Mouse (Mus musculus): ENCODE measurements at regions not wholly inside any gene's neighbourhood (a gene's known extent, or its start where the extent isn't known, plus 50 kb on each side); places are given as distances from the start of the nearest gene placed in this dataset.
A peak's percentile ranks its signal among the peaks of the same experiment; 100 is the strongest.

GRCm38 (mm10) chr6:15597226-15597983, 123.1 kb upstream of the Mdfic start:
- H3K4me3 ChIP-seq (ENCODE audit: insufficient read depth, low read depth, low read length), result no peak overlapping the region
- no peak for DNase-seq
- H3K4me1 ChIP-seq (ENCODE audit: control insufficient read depth, insufficient read depth, low read length), result no peaks in the 10 kb centered on the region
- H3K36me3 ChIP-seq (ENCODE audit: control insufficient read depth, insufficient read depth, low read length), result no peaks in the 10 kb centered on the region
- 43% methylated on average over 4 of the region's 4 CpGs for WGBS
- no peak overlapping the region for H3K27ac ChIP-seq (ENCODE audit: insufficient read depth, low read depth, low read length)
- no peaks in the 10 kb centered on the region for H3K27me3 ChIP-seq (replicated peaks; ENCODE audit: control insufficient read depth, insufficient read depth, low read length)
- TF ChIP-seq CTCF (conservative IDR thresholded peaks at IDR 0.05; ENCODE audit: insufficient read depth, insufficient read length, low read depth, low read length) (no peak), POLR2A (IDR thresholded peaks at IDR 0.05; ENCODE audit: low read depth, low read length) (no peak)

- no peak for DNase-seq
- H3K27ac ChIP-seq (ENCODE audit: insufficient read depth, low read depth, low read length), result no peak overlapping the region
Observed at GRCm38 (mm10) chr6:15610208-15610607, 110.3 kb upstream of the Mdfic start.

GRCm38 (mm10) chr6:15625910-15626564, 94.4 kb upstream of the Mdfic start:
- Histone ChIP-seq H3K4me3 (ENCODE audit: insufficient read depth, low read depth, low read length) (no peak overlapping the region), H3K36me3 (ENCODE audit: control insufficient read depth, insufficient read depth, low read length) (no peaks in the 10 kb centered on the region), H3K27ac (ENCODE audit: insufficient read depth, low read depth, low read length) (no peak overlapping the region), H3K27me3 (replicated peaks; ENCODE audit: control insufficient read depth, insufficient read depth, low read length) (no peaks in the 10 kb centered on the region), H3K4me1 (ENCODE audit: control insufficient read depth, insufficient read depth, low read length) (no peaks in the 10 kb centered on the region)
- no peak for TF ChIP-seq CTCF (conservative IDR thresholded peaks at IDR 0.05; ENCODE audit: insufficient read depth, insufficient read length, low read depth, low read length)
- TF ChIP-seq POLR2A (IDR thresholded peaks at IDR 0.05; ENCODE audit: low read depth, low read length), result no peak
- peak; percentile 10 for DNase-seq
- 75% methylated on average over 3 of the region's 3 CpGs for WGBS

More at GRCm38 (mm10) chr6:15610208-15610607, 110.3 kb upstream of the Mdfic start:
- no peaks in the 10 kb centered on the region for H3K27me3 ChIP-seq (replicated peaks; ENCODE audit: control insufficient read depth, insufficient read depth, low read length)
- no peak overlapping the region for H3K4me3 ChIP-seq (ENCODE audit: insufficient read depth, low read depth, low read length)
- H3K4me1 ChIP-seq (ENCODE audit: control insufficient read depth, insufficient read depth, low read length), result no peaks in the 10 kb centered on the region
- TF ChIP-seq CTCF (conservative IDR thresholded peaks at IDR 0.05; ENCODE audit: insufficient read depth, insufficient read length, low read depth, low read length) (no peak), POLR2A (IDR thresholded peaks at IDR 0.05; ENCODE audit: low read depth, low read length) (no peak)
- no peaks in the 10 kb centered on the region for H3K36me3 ChIP-seq (ENCODE audit: control insufficient read depth, insufficient read depth, low read length)

GRCm38 (mm10) chr6:15638548-15638947, 81.9 kb upstream of the Mdfic start:
- Histone ChIP-seq H3K27ac (ENCODE audit: insufficient read depth, low read depth, low read length) (no peak overlapping the region), H3K27me3 (replicated peaks; ENCODE audit: control insufficient read depth, insufficient read depth, low read length) (no peaks in the 10 kb centered on the region), H3K36me3 (ENCODE audit: control insufficient read depth, insufficient read depth, low read length) (no peaks in the 10 kb centered on the region), H3K4me1 (ENCODE audit: control insufficient read depth, insufficient read depth, low read length) (no peaks in the 10 kb centered on the region), H3K4me3 (ENCODE audit: insufficient read depth, low read depth, low read length) (no peak overlapping the region)
- WGBS, result 86% methylated on average over 14 of the region's 14 CpGs
- TF ChIP-seq POLR2A (IDR thresholded peaks at IDR 0.05; ENCODE audit: low read depth, low read length), result no peak
- TF ChIP-seq CTCF (conservative IDR thresholded peaks at IDR 0.05; ENCODE audit: insufficient read depth, insufficient read length, low read depth, low read length), result no peak
- DNase-seq, result no peak

- Histone ChIP-seq H3K27ac (ENCODE audit: insufficient read depth, low read depth, low read length) (no peak overlapping the region), H3K4me3 (ENCODE audit: insufficient read depth, low read depth, low read length) (no peak overlapping the region), H3K27me3 (replicated peaks; ENCODE audit: control insufficient read depth, insufficient read depth, low read length) (no peaks in the 10 kb centered on the region), H3K36me3 (ENCODE audit: control insufficient read depth, insufficient read depth, low read length) (no peaks in the 10 kb centered on the region), H3K4me1 (ENCODE audit: control insufficient read depth, insufficient read depth, low read length) (no peaks in the 10 kb centered on the region)
- peak; percentile 7 for DNase-seq
- TF ChIP-seq CTCF (conservative IDR thresholded peaks at IDR 0.05; ENCODE audit: insufficient read depth, insufficient read length, low read depth, low read length) (no peak), POLR2A (IDR thresholded peaks at IDR 0.05; ENCODE audit: low read depth, low read length) (no peak)
- 42% methylated on average over 4 of the region's 4 CpGs for WGBS
Observed at GRCm38 (mm10) chr6:15639378-15639777, 81.1 kb upstream of the Mdfic start.

- WGBS, result 60% methylated on average over 5 of the region's 5 CpGs
Observed at GRCm38 (mm10) chr6:15639809-15640479, 80.5 kb upstream of the Mdfic start.

GRCm38 (mm10) chr6:15644311-15644710, 76.2 kb upstream of the Mdfic start:
- Histone ChIP-seq H3K4me3 (ENCODE audit: insufficient read depth, low read depth, low read length) (no peak overlapping the region), H3K36me3 (ENCODE audit: control insufficient read depth, insufficient read depth, low read length) (no peaks in the 10 kb centered on the region), H3K27me3 (replicated peaks; ENCODE audit: control insufficient read depth, insufficient read depth, low read length) (no peaks in the 10 kb centered on the region), H3K27ac (ENCODE audit: insufficient read depth, low read depth, low read length) (no peak overlapping the region), H3K4me1 (ENCODE audit: control insufficient read depth, insufficient read depth, low read length) (no peaks in the 10 kb centered on the region)
- no peak for DNase-seq
- TF ChIP-seq POLR2A (IDR thresholded peaks at IDR 0.05; ENCODE audit: low read depth, low read length), result no peak
- TF ChIP-seq CTCF (conservative IDR thresholded peaks at IDR 0.05; ENCODE audit: insufficient read depth, insufficient read length, low read depth, low read length), result no peak

More at GRCm38 (mm10) chr6:15639809-15640479, 80.5 kb upstream of the Mdfic start:
- TF ChIP-seq CTCF (conservative IDR thresholded peaks at IDR 0.05; ENCODE audit: insufficient read depth, insufficient read length, low read depth, low read length) (no peak), POLR2A (IDR thresholded peaks at IDR 0.05; ENCODE audit: low read depth, low read length) (no peak)
- no peaks in the 10 kb centered on the region for H3K4me1 ChIP-seq (ENCODE audit: control insufficient read depth, insufficient read depth, low read length)
- no peak overlapping the region for H3K4me3 ChIP-seq (ENCODE audit: insufficient read depth, low read depth, low read length)
- H3K36me3 ChIP-seq (ENCODE audit: control insufficient read depth, insufficient read depth, low read length), result no peaks in the 10 kb centered on the region
- DNase-seq, result no peak
- H3K27me3 ChIP-seq (replicated peaks; ENCODE audit: control insufficient read depth, insufficient read depth, low read length), result no peaks in the 10 kb centered on the region
- no peak overlapping the region for H3K27ac ChIP-seq (ENCODE audit: insufficient read depth, low read depth, low read length)
